Mouse (Mus musculus) bone marrow, adult 2 months (tissue): ENCODE data around the gene Phf23.

ENCODE experiments used
- CTCF ChIP-seq: fragments of 200-500 bp; IDR thresholded peaks from 2 replicates; pipeline ENCODE4 v1.5.1; 2011; ENCODE audit warnings: low read length, control low read depth; ENCODE audit not compliant: control insufficient read depth, insufficient read depth
- POLR2A ChIP-seq: fragments of 200-500 bp; IDR thresholded peaks from 2 replicates; pipeline ENCODE4 v1.6.1; 2011; ENCODE audit warnings: low read depth, mild to moderate bottlenecking, control low read depth, low read length, borderline replicate concordance; ENCODE audit not compliant: control insufficient read depth

GRCm38 (mm10) chr11:69953267-69953915, 42.2 kb upstream of the Phf23 start:
- TF ChIP-seq POLR2A (no peak), CTCF (no peak)
